Mouse (Mus musculus): ENCODE measurements around the gene Guk1.

- TF ChIP-seq CTCF (IDR thresholded peaks at IDR 0.05; ENCODE audit: control insufficient read depth, insufficient read depth, insufficient read length) (no peak), USF1 (IDR thresholded peaks at IDR 0.05; ENCODE audit: low read depth) (no peak), CEBPB (IDR thresholded peaks at IDR 0.05; ENCODE audit: low read depth) (no peak), MYOD1 (IDR thresholded peaks at IDR 0.05; ENCODE audit: control insufficient read depth, insufficient read length, low read depth) (no peak), MYOG (IDR thresholded peaks at IDR 0.05; ENCODE audit: control insufficient read depth, extremely low read depth, insufficient read length) (no peak), MAX (IDR thresholded peaks at IDR 0.05) (no peak), FOSL1 (IDR thresholded peaks at IDR 0.05; ENCODE audit: insufficient read depth, low read length, poor library complexity, severe bottlenecking) (no peak)
Observed at GRCm38 (mm10) chr11:59192059-59192386, at the start of gene Guk1.

All from C2C12 (cell line).